ENCODE assay signal across 25 mouse cellular contexts in the genomic region with DNA sequence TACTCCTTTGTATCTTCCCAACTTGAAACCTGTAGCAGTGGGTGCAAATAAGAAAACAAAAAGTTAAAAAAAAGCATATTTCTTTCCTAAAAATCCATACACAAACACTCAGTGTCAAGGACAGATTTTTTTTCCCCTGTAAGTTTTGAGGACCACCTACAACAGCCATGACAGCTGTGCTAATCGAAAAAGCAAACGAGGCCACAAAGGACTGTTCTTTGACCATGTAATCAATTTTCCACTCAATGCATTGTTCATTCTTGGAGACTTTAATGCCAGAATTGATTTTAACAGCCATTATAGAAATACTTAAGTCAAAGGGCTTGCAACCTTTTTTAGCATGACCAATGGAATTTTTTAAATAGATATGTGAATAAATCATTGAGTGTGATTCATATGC.
DNase-seq lines count a peak whose midpoint lies in the region; ATAC-seq lines count a peak whose summit lies in the region.
"Had no signal": no experiment of that assay in that cellular context is flagged by ENCODE, and none has a peak within 500 bp of the region (broad histone marks: within the 10 kb centered on the region; RNA-seq: fewer than 3 reads in every experiment).

No protein-coding gene starts in this region.

- WGBS in midbrain, embryonic 11.5 days = 27% methylated on average over 2 of the region's 2 CpGs
- WGBS in midbrain, embryonic 10.5 days = 55% methylated on average over 2 of the region's 2 CpGs
- WGBS in neural tube, embryonic 11.5 days = 34% methylated on average over 2 of the region's 2 CpGs
- WGBS in neural tube, embryonic 15.5 days = 25% methylated on average over 2 of the region's 2 CpGs

- no peak overlapping the region for H3K4me3 ChIP-seq in midbrain, embryonic 11.5 days (ENCODE audit: low read depth, low read length)
- no peak overlapping the region for H3K4me3 ChIP-seq in midbrain, embryonic 10.5 days
- no peak overlapping the region for H3K4me3 ChIP-seq in neural tube, embryonic 11.5 days (ENCODE audit: low read depth, low read length)
- no peak overlapping the region for H3K4me3 ChIP-seq in neural tube, embryonic 15.5 days (replicated peaks)
- H3K4me3 ChIP-seq: embryonic facial prominence, embryonic 12.5 days; forebrain, embryonic 13.5 days; heart, adult 2 months; heart, embryonic 15.5 days had no signal

- peak; percentile 35 for DNase-seq in embryo, embryonic 10 days (ENCODE audit: low spot score)
- no peak for DNase-seq in embryo, embryonic 9.5 days (ENCODE audit: extremely low spot score)
- DNase-seq in midbrain, embryonic 11.5 days (ENCODE audit: low spot score, missing footprints) = peak; percentile 89
- no peak for DNase-seq in midbrain, embryonic 10.5 days (ENCODE audit: low spot score)
- peak; percentile 18 for DNase-seq in neural tube, embryonic 11.5 days (ENCODE audit: low spot score)
- peak; percentile 29 for DNase-seq in embryo, embryonic 11 days
- DNase-seq in left cerebral cortex, postnatal 4 days = no peak
- DNase-seq: adrenal gland, adult 8-10 months; adrenal gland, postnatal 36 days; B cell, adult 2 months; cerebellum, adult 11 months; cerebellum, adult 8-10 months; cerebellum, postnatal 14 days; forebrain, postnatal 0 days; gastrocnemius, postnatal 14 days; heart, adult 2 months; heart, postnatal 14 days had no signal

- no peaks in the 10 kb centered on the region for H3K36me3 ChIP-seq in midbrain, embryonic 11.5 days (ENCODE audit: control insufficient read depth, insufficient read depth, low read length)
- H3K36me3 ChIP-seq in midbrain, embryonic 10.5 days = no peaks in the 10 kb centered on the region
- no peaks in the 10 kb centered on the region for H3K36me3 ChIP-seq in neural tube, embryonic 11.5 days (ENCODE audit: control insufficient read depth, insufficient read depth, low read length)
- no peaks in the 10 kb centered on the region for H3K36me3 ChIP-seq in neural tube, embryonic 15.5 days
- H3K36me3 ChIP-seq: embryonic facial prominence, embryonic 12.5 days; G1E; heart, embryonic 15.5 days had no signal

- peaks cover 8% of the 10 kb centered on the region; the same call in 1 of the 2 replicates for H3K27me3 ChIP-seq in midbrain, embryonic 11.5 days (ENCODE audit: control insufficient read depth, insufficient read depth, low read length)
- H3K27me3 ChIP-seq in midbrain, embryonic 10.5 days (ENCODE audit: low read depth, poor library complexity, severe bottlenecking) = peaks cover 42% of the 10 kb centered on the region
- peaks cover 3% of the 10 kb centered on the region; the same call in 1 of the 2 replicates for H3K27me3 ChIP-seq in neural tube, embryonic 11.5 days (ENCODE audit: control insufficient read depth, insufficient read depth, low read length)
- peaks cover 3% of the 10 kb centered on the region; the same call in 1 of the 2 replicates for H3K27me3 ChIP-seq in neural tube, embryonic 15.5 days (replicated peaks)
- H3K27me3 ChIP-seq: embryonic facial prominence, embryonic 12.5 days; forebrain, embryonic 13.5 days; heart, embryonic 15.5 days had no signal

- peak; percentile 83 for ATAC-seq in midbrain, embryonic 11.5 days (ENCODE audit: low FRiP score)
- ATAC-seq in neural tube, embryonic 11.5 days (ENCODE audit: insufficient read depth, low FRiP score, low TSS enrichment) = peak; percentile 73; the same call in 1 of the 2 replicates
- ATAC-seq in neural tube, embryonic 15.5 days (ENCODE audit: low FRiP score) = no peak
- ATAC-seq: CD4-positive, CD25-positive, alpha-beta regulatory T cell, adult 4 months; forebrain, embryonic 13.5 days; forebrain, postnatal 0 days; hindbrain, postnatal 0 days had no signal

- intact Hi-C loops in left cerebral cortex, postnatal 4 days (cut with DNase I) = no loop called here

- H3K4me1 ChIP-seq in midbrain, embryonic 11.5 days (ENCODE audit: control insufficient read depth, insufficient read depth, low read length) = no peaks in the 10 kb centered on the region
- peaks cover 24% of the 10 kb centered on the region for H3K4me1 ChIP-seq in midbrain, embryonic 10.5 days
- no peaks in the 10 kb centered on the region for H3K4me1 ChIP-seq in neural tube, embryonic 11.5 days (ENCODE audit: control insufficient read depth, insufficient read depth, low read length)
- H3K4me1 ChIP-seq in neural tube, embryonic 15.5 days = no peaks in the 10 kb centered on the region
- H3K4me1 ChIP-seq: embryonic facial prominence, embryonic 12.5 days; forebrain, embryonic 13.5 days; heart, embryonic 15.5 days had no signal

- H3K4me2 ChIP-seq in midbrain, embryonic 11.5 days = no peak overlapping the region
- H3K4me2 ChIP-seq in neural tube, embryonic 11.5 days (ENCODE audit: low read depth) = no peak overlapping the region
- no peak overlapping the region for H3K4me2 ChIP-seq in neural tube, embryonic 15.5 days
- H3K4me2 ChIP-seq: embryonic facial prominence, embryonic 12.5 days; forebrain, embryonic 13.5 days; heart, embryonic 11.5 days; heart, embryonic 15.5 days had no signal

- no peak overlapping the region for H3K9ac ChIP-seq in midbrain, embryonic 11.5 days (ENCODE audit: low read length)
- no peak overlapping the region for H3K9ac ChIP-seq in neural tube, embryonic 11.5 days (ENCODE audit: low read length)
- no peak overlapping the region for H3K9ac ChIP-seq in neural tube, embryonic 15.5 days (replicated peaks)
- H3K9ac ChIP-seq: embryonic facial prominence, embryonic 12.5 days; forebrain, embryonic 13.5 days; forebrain, postnatal 0 days; heart, embryonic 15.5 days had no signal

- no peaks in the 10 kb centered on the region for H3K9me3 ChIP-seq in midbrain, embryonic 11.5 days (ENCODE audit: control insufficient read depth, low read length)
- H3K9me3 ChIP-seq in midbrain, embryonic 10.5 days (replicated peaks) = no peaks in the 10 kb centered on the region
- no peaks in the 10 kb centered on the region for H3K9me3 ChIP-seq in neural tube, embryonic 11.5 days (ENCODE audit: control insufficient read depth, low read length)
- H3K9me3 ChIP-seq in neural tube, embryonic 15.5 days (replicated peaks) = no peaks in the 10 kb centered on the region
- H3K9me3 ChIP-seq: embryonic facial prominence, embryonic 12.5 days; forebrain, embryonic 13.5 days; heart, embryonic 15.5 days had no signal

- no peak overlapping the region for H3K27ac ChIP-seq in midbrain, embryonic 11.5 days (ENCODE audit: low read depth, low read length)
- no peak overlapping the region for H3K27ac ChIP-seq in midbrain, embryonic 10.5 days (replicated peaks)
- no peak overlapping the region for H3K27ac ChIP-seq in neural tube, embryonic 11.5 days (ENCODE audit: low read depth, low read length)
- no peak overlapping the region for H3K27ac ChIP-seq in neural tube, embryonic 15.5 days (replicated peaks)
- H3K27ac ChIP-seq: embryonic facial prominence, embryonic 12.5 days; forebrain, embryonic 13.5 days; heart, adult 2 months; heart, embryonic 15.5 days; hindbrain, postnatal 0 days had no signal

Comparison
In these comparisons a context has a peak if more than half of its experiments do, and no peak if none do; other contexts are left out.
1. DNase-seq: peak in embryo, embryonic 10 days (single experiment), midbrain, embryonic 11.5 days (single experiment), neural tube, embryonic 11.5 days (single experiment) and embryo, embryonic 11 days (single experiment); none in embryo, embryonic 9.5 days (single experiment), midbrain, embryonic 10.5 days (single experiment) and left cerebral cortex, postnatal 4 days (single experiment).